12 mouse cellular contexts compared by ENCODE assay signal in the genomic region with DNA sequence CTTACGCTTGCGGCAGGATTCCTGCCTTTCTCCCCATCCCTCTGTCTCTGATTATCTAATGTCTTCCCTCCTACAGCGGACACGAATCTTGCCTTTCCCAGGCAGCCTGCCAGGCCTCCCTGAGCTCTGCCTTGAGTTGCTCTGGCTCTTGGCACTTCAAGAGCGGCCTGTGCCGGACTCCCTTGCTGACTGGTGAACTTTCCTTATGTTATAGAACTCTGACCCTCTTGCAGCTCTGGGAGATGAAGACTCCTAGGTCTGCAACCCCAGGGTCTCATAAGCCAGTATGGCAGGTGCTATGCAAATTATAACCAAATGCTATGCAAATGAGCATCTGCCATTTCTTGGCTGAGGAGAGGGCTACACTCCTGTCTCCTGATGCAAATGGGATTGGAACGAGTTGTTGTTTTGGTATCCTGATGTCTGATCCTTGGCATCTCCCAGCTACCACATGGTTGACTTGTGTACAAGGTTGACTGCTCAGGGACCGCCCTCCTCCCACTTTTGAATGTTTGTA. TPM values are rescaled to one million over a fixed set of nuclear protein-coding genes. Genes with fewer than 3 reads are reported as not detected.
DNase-seq lines count a peak whose midpoint lies in the region; ATAC-seq lines count a peak whose summit lies in the region.
"Had no signal": no experiment of that assay in that cellular context is flagged by ENCODE, and none has a peak within 500 bp of the region (broad histone marks: within the 10 kb centered on the region; RNA-seq: fewer than 3 reads in every experiment).

No protein-coding gene starts in this region.

- H3K27ac ChIP-seq in neural tube, embryonic 15.5 days (replicated peaks): peak overlapping the region; percentile 30; the same call in 1 of the 2 replicates
- H3K27ac ChIP-seq: embryonic facial prominence, embryonic 10.5 days; kidney, postnatal 0 days; liver, embryonic 14.5 days had no signal

- H3K9me3 ChIP-seq in neural tube, embryonic 15.5 days (replicated peaks): no peaks in the 10 kb centered on the region
- H3K9me3 ChIP-seq: embryonic facial prominence, embryonic 10.5 days had no signal

- peaks cover 36% of the 10 kb centered on the region for H3K4me1 ChIP-seq in neural tube, embryonic 15.5 days

- DNase-seq in gastrocnemius, adult 18-20 months (ENCODE audit: low spot score): peak; percentile 23
- DNase-seq in gastrocnemius, postnatal 25 days: no peak
- peak; percentile 79 to 83 for DNase-seq in cerebellum, postnatal 14 days
- peak; percentile 60 to 77 for DNase-seq in layer of hippocampus, adult 18-20 months (ENCODE audit: low spot score in 2 of 2)
- DNase-seq in retina, postnatal 1 day: no peak
- DNase-seq in liver: no peak
- DNase-seq: thymus, postnatal 4 days had no signal

- H3K9ac ChIP-seq in neural tube, embryonic 15.5 days (replicated peaks): no peak overlapping the region
- H3K9ac ChIP-seq: liver, embryonic 14.5 days had no signal

- no peak overlapping the region for H3K4me3 ChIP-seq in neural tube, embryonic 15.5 days (replicated peaks)
- H3K4me3 ChIP-seq: embryonic facial prominence, embryonic 10.5 days had no signal

- 0 out of 2 replicates have a peak, but pooled peaks cover 4% of the 10 kb centered on the region for H3K27me3 ChIP-seq in neural tube, embryonic 15.5 days (replicated peaks)

- ATAC-seq in neural tube, embryonic 15.5 days (ENCODE audit: low FRiP score): no peak
- ATAC-seq in CD4-positive, CD25-positive, alpha-beta regulatory T cell, adult 4 months: no peak

- WGBS in neural tube, embryonic 15.5 days: 56% methylated on average over 8 of the region's 8 CpGs

- H3K4me2 ChIP-seq in neural tube, embryonic 15.5 days: no peak overlapping the region

- H3K36me3 ChIP-seq in neural tube, embryonic 15.5 days: no peaks in the 10 kb centered on the region
- H3K36me3 ChIP-seq: embryonic facial prominence, embryonic 10.5 days had no signal

RNA-seq across cellular contexts. Expression of gene Kcnj11, which starts 2.6 kb away (rescaled TPM):
- 100 to 1,000 TPM; 121 to 133 TPM for total RNA-seq in gastrocnemius, adult 18-20 months (2021)
- total RNA-seq in gastrocnemius, postnatal 25 days (2021): 10 to 100 TPM; 74.8 to 77.5 TPM
- 10 to 100 TPM; 33.8 to 38.5 TPM for total RNA-seq in layer of hippocampus, adult 18-20 months (2021)
- 1.9 and 2.7 TPM in 2 replicates for polyA plus RNA-seq in neural tube, embryonic 15.5 days (2015; fragmentation: Nextera tagmentation; extraction: Ambion mirVana)
- not detected for polyA plus RNA-seq in CD4-positive, CD25-positive, alpha-beta regulatory T cell, adult 4 months (2017; shearing (Covaris generic))

Comparison
In these comparisons a context has a peak if more than half of its experiments do, and no peak if none do; other contexts are left out.
1. DNase-seq: peak in gastrocnemius, adult 18-20 months (single experiment), cerebellum, postnatal 14 days (2 of 2) and layer of hippocampus, adult 18-20 months (2 of 2); none in gastrocnemius, postnatal 25 days (single experiment), retina, postnatal 1 day (single experiment) and liver (single experiment).